Mouse (Mus musculus): ENCODE measurements around the gene Cpeb4. TPM values are rescaled to one million over a fixed set of nuclear protein-coding genes. Genes with fewer than 3 reads are reported as not detected.

The Cpeb4 gene
- polyA plus RNA-seq, 1 experiment from 2014 or later, result 6.7 TPM

GRCm38 (mm10) chr11:31984786-31985185, 112.8 kb downstream of the Cpeb4 start:
- Histone ChIP-seq H3K4me3 (replicated peaks; ENCODE audit: low read depth, low read length) (no peak overlapping the region), H3K9me3 (replicated peaks; ENCODE audit: low read length) (no peaks in the 10 kb centered on the region), H3K27me3 (ENCODE audit: insufficient read depth, low read length) (no peaks in the 10 kb centered on the region), H3K4me1 (replicated peaks; ENCODE audit: insufficient read depth, low read length) (no peaks in the 10 kb centered on the region), H3K27ac (no peak overlapping the region), H3K4me2 (ENCODE audit: low read length) (no peak overlapping the region), H3K36me3 (ENCODE audit: insufficient read depth, low read length) (no peaks in the 10 kb centered on the region), H3K9ac (ENCODE audit: low read depth, low read length) (no peak overlapping the region)
- 55% methylated on average over 2 of the region's 2 CpGs for WGBS
- ATAC-seq (replicated peaks; ENCODE audit: low FRiP score, low read depth), result no peak
- TF ChIP-seq CTCF (IDR thresholded peaks at IDR 0.05; ENCODE audit: low read depth), result no peak
- DNase-seq (ENCODE audit: low spot score), result no peak

Other genes with a start within 250 kb of the Cpeb4 start
- 96.7 and 102 TPM in 2 replicates for gene Bod1, start 200.3 kb upstream of the Cpeb4 start, polyA plus RNA-seq (2015; fragmentation: Nextera tagmentation; extraction: Ambion mirVana)
- 0.10 and 0.18 TPM in 2 replicates for gene 4930524B15Rik, start 93.4 kb downstream of the Cpeb4 start, polyA plus RNA-seq (2015; fragmentation: Nextera tagmentation; extraction: Ambion mirVana)
- gene Nsg2, start 128.3 kb downstream of the Cpeb4 start, polyA plus RNA-seq (2015; fragmentation: Nextera tagmentation; extraction: Ambion mirVana), result 7.2 and 9.2 TPM in 2 replicates

All from kidney, postnatal 0 days (tissue).